Mouse (Mus musculus): ENCODE results near the gene Esp23. TPM values are rescaled to one million over a fixed set of nuclear protein-coding genes. Genes with fewer than 3 reads are reported as not detected.
"Not testable (repeated sequence)": the region's sequence is repeated elsewhere in the genome, so short reads cannot be mapped to it uniquely, and the experiment has no call there.

Esp23 gene
- not detected for total RNA-seq (2022)

GRCm38 (mm10) chr17:39076937-39077336 is at the start of gene Esp23:
Gene Esp23, minus strand, starts transcription at chr17:39077037.
- DNase-seq: no peak

GRCm38 (mm10) chr17:39107126-39107525 is 30.3 kb upstream of the Esp23 start:
- DNase-seq: not testable (repeated sequence)

- DNase-seq: no peak
These were observed 18.2 kb upstream of the Esp23 start, which contains the start of gene Esp22 for GRCm38 (mm10) chr17:39095034-39095433. Gene Esp22, plus strand, starts transcription at chr17:39095334.

GRCm38 (mm10) chr17:39063641-39064040 is 13.2 kb downstream of the Esp23 start:
- DNase-seq: no peak

GRCm38 (mm10) chr17:39043241-39043640 is 33.6 kb downstream of the Esp23 start, which contains the start of gene Gm21903:
Gene Gm21903, minus strand, starts transcription at chr17:39043341.
- no peak for DNase-seq

GRCm38 (mm10) chr17:39036395-39036794 is 40.4 kb downstream of the Esp23 start, which contains the start of gene Esp24:
Gene Esp24, plus strand, starts transcription at chr17:39036695.
- not testable (repeated sequence) for DNase-seq

Other genes starting within 250 kb of the Esp23 start
- gene Esp24, start 40.3 kb downstream of the Esp23 start, total RNA-seq (2022): not detected
- not detected for gene Gm21903, start 33.7 kb downstream of the Esp23 start, total RNA-seq (2022)
- not detected for gene Esp22, start 18.3 kb upstream of the Esp23 start, total RNA-seq (2022)

Measured in adrenal gland, adult 8-10 months (tissue).